Mouse (Mus musculus) intestine, postnatal 0 days (tissue): ENCODE data around the gene Olig1. TPM values are rescaled to one million over a fixed set of nuclear protein-coding genes. Genes with fewer than 3 reads are reported as not detected.

Source experiments
- ATAC-seq: fragments of 200-750 bp; cut with Nextera tagmentation; 2 replicates; pipeline ENCODE4 v1.8.0; 2017; ENCODE audit warnings: mild to moderate bottlenecking, moderate TSS enrichment, moderate library complexity
- H3K27ac ChIP-seq: fragments of 300-500 bp; sonication (generic); 2 replicates; pipeline ENCODE4 v1.5.1; 2014; ENCODE audit warnings: mild to moderate bottlenecking, low read depth, low read length, moderate library complexity
- H3K27me3 ChIP-seq: fragments of 300-500 bp; sonication (generic); replicated peaks from 2 replicates; pipeline ENCODE4 v1.6.1; 2014; ENCODE audit warnings: low read length, mixed read lengths; ENCODE audit not compliant: control insufficient read depth, insufficient read depth
- H3K36me3 ChIP-seq: fragments of 300-500 bp; sonication (generic); 2 replicates; pipeline ENCODE4 v1.6.1; 2014; ENCODE audit warnings: mild to moderate bottlenecking, moderate library complexity; ENCODE audit not compliant: control insufficient read depth, insufficient read depth
- H3K4me1 ChIP-seq: fragments of 300-500 bp; sonication (generic); replicated peaks from 2 replicates; pipeline ENCODE4 v1.6.1; 2014; ENCODE audit warnings: antibody characterized with exemption, low read length, mixed read lengths; ENCODE audit not compliant: control insufficient read depth, insufficient read depth
- H3K4me2 ChIP-seq: fragments of 300-500 bp; sonication (generic); replicated peaks from 2 replicates; pipeline ENCODE4 v1.6.1; 2014; ENCODE audit warnings: low read depth, mild to moderate bottlenecking, moderate library complexity
- H3K4me3 ChIP-seq: fragments of 300-500 bp; sonication (generic); 2 replicates; pipeline ENCODE4 v1.5.1; 2014; ENCODE audit warnings: low read depth, low read length
- H3K9ac ChIP-seq: fragments of 300-500 bp; sonication (generic); 2 replicates; pipeline ENCODE4 v1.6.1; 2014; ENCODE audit warnings: mild to moderate bottlenecking, low read depth, low read length
- H3K9me3 ChIP-seq: fragments of 300-500 bp; sonication (generic); 2 replicates; pipeline ENCODE4 v1.6.1; 2016; ENCODE audit warnings: mixed run types; ENCODE audit not compliant: control insufficient read depth
- CTCF ChIP-seq: sonication (generic); IDR thresholded peaks from 2 replicates; pipeline ENCODE4 v1.5.1; 2016; ENCODE audit warnings: low read depth, mild to moderate bottlenecking, control low read depth, antibody characterized with exemption, moderate library complexity
- WGBS: fragments of 180-500 bp; shearing (Covaris S2); extraction: QIAGEN DNeasy Blood & Tissue Kit; methylation state at CpG from one replicate; pipeline ENCODE4 v1.1.7; 2014; 5-methylcytosine and 5-hydroxymethylcytosine counted together
- polyA plus RNA-seq: library from polyadenylated mRNA; unstranded; fragments of >200 nt; fragmentation: Nextera tagmentation; extraction: Ambion mirVana; gene quantifications from 2 replicates; pipeline ENCODE4 v1.2.1, GENCODE M21; 2015

The Olig1 gene
- polyA plus RNA-seq, 1 experiment from 2014 or later, result not detected

- H3K9me3 ChIP-seq, result no peaks in the 10 kb centered on the region
- ATAC-seq, result no peak
- H3K27me3 ChIP-seq, result no peaks in the 10 kb centered on the region
- TF ChIP-seq CTCF, result no peak
- 80% methylated on average over 7 of the region's 7 CpGs for WGBS
- no peak overlapping the region for H3K4me3 ChIP-seq
- no peak overlapping the region for H3K27ac ChIP-seq
- no peaks in the 10 kb centered on the region for H3K4me1 ChIP-seq
- no peak overlapping the region for H3K4me2 ChIP-seq
- H3K36me3 ChIP-seq, result no peaks in the 10 kb centered on the region
- no peak overlapping the region for H3K9ac ChIP-seq
These were observed 22.5 kb downstream of the Olig1 start for GRCm38 (mm10) chr16:91292080-91292479.

- no peak for TF ChIP-seq CTCF
- Histone ChIP-seq H3K4me1 (no peaks in the 10 kb centered on the region), H3K4me2 (no peak overlapping the region), H3K27me3 (no peaks in the 10 kb centered on the region), H3K27ac (no peak overlapping the region), H3K9ac (no peak overlapping the region), H3K4me3 (no peak overlapping the region), H3K36me3 (no peaks in the 10 kb centered on the region), H3K9me3 (no peaks in the 10 kb centered on the region)
- WGBS, result 83% methylated on average over 11 of the region's 11 CpGs
- no peak for ATAC-seq
These were observed 23.3 kb downstream of the Olig1 start for GRCm38 (mm10) chr16:91292719-91293333.

DNA sequence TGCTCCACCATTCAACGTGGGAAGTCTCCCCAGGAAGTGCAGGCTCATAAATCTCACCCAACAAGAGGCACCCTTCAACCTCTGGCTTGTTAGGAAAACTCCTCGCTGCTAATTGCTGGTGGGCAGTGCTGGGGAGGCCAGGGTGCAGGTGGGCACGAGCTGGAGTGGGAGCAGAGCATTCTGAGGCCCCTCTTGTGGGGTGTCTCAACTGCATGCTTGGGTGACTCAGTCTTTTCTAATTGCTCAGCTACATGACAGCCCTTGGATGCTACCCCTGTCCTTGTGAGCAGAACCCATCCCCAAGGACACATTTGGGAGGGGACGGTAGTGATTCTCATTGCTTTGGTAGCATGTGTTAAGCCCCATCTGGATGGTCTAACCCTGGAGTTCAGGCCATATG lies 28.2 kb downstream of the Olig1 start:
- Histone ChIP-seq H3K9me3 (no peaks in the 10 kb centered on the region), H3K4me3 (no peak overlapping the region), H3K27ac (no peak overlapping the region), H3K4me2 (no peak overlapping the region), H3K36me3 (no peaks in the 10 kb centered on the region), H3K27me3 (no peaks in the 10 kb centered on the region), H3K9ac (no peak overlapping the region), H3K4me1 (no peaks in the 10 kb centered on the region)
- WGBS, result 23% methylated on average over 4 of the region's 4 CpGs
- no peak for TF ChIP-seq CTCF
- ATAC-seq, result no peak

DNA sequence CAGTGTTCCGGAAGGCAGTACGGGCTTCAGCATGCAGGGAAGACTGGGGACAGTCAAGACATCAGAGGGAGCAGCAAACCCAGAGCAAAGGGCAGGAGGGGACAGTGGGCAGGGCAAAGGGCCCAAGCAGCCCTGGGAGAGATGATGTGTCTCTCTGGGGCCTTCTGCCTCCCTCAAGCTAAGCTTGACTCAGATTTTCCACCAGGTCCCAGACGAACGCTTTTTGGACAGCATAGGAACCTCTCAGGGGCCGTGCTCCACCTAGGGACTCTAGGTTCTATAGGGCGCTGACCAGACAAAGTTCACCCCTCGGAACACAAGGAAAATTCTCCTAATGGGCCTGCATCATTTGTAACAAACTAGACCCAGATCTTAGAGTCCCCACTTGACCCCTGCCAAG lies 29.8 kb downstream of the Olig1 start:
- no peak for ATAC-seq
- 88% methylated on average over 7 of the region's 7 CpGs for WGBS
- no peak overlapping the region for H3K4me2 ChIP-seq
- H3K27ac ChIP-seq, result no peak overlapping the region
- no peak for TF ChIP-seq CTCF
- no peak overlapping the region for H3K4me3 ChIP-seq
- H3K27me3 ChIP-seq, result peaks cover 5% of the 10 kb centered on the region; the same call in 1 of the 2 replicates
- no peaks in the 10 kb centered on the region for H3K9me3 ChIP-seq
- H3K36me3 ChIP-seq, result no peaks in the 10 kb centered on the region
- no peaks in the 10 kb centered on the region for H3K4me1 ChIP-seq
- no peak overlapping the region for H3K9ac ChIP-seq

DNA sequence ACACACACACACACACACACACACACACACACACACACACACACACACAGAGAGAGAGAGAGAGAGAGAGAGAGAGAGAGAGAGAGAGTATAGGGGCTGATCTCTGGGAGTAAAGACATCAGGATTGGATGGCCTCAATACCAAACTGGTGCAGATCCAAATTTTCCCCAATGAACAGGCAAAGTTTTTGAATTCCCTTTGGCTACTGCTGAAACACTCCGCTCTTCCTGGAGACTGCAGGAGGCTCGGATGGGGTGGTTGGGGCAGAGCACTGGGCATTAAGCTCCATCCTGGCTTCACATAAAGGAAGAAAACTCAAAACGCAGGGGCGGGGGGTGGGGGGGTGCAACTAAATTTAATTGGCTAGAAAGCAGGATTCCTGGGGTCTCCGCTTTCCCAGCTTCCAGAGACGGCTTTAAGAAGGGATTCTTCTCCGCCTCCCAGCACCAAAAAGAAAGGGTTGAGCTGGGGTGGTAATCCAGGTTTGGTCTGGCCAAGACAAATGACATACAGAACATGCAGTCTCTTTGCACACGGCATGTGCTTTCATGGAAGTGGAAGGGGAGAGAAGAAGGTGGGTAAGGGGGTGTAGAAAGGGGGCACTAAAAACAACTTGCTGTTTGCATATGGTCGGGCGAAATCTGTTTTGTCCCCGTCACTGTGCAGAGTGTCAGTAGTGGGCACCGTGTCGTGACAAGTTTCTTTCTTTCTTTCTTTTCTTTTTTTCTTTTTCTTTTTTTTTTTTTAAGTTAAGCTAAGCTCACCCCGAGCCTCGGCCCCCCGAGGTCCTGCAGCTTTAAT lies 31.3 kb downstream of the Olig1 start:
- Histone ChIP-seq H3K4me3 (no peak overlapping the region), H3K27ac (no peak overlapping the region), H3K36me3 (no peaks in the 10 kb centered on the region), H3K4me1 (no peaks in the 10 kb centered on the region), H3K27me3 (peaks cover 5% of the 10 kb centered on the region; the same call in 1 of the 2 replicates), H3K4me2 (no peak overlapping the region), H3K9ac (no peak overlapping the region), H3K9me3 (no peaks in the 10 kb centered on the region)
- ATAC-seq, result no peak
- WGBS, result 51% methylated on average over 16 of the region's 16 CpGs
- no peak for TF ChIP-seq CTCF

- no peaks in the 10 kb centered on the region for H3K4me1 ChIP-seq
- ATAC-seq, result no peak
- H3K9ac ChIP-seq, result no peak overlapping the region
- no peak overlapping the region for H3K4me3 ChIP-seq
- no peak overlapping the region for H3K27ac ChIP-seq
- H3K4me2 ChIP-seq, result no peak overlapping the region
- H3K27me3 ChIP-seq, result peaks cover 5% of the 10 kb centered on the region; the same call in 1 of the 2 replicates
- H3K36me3 ChIP-seq, result no peaks in the 10 kb centered on the region
- no peak for TF ChIP-seq CTCF
- H3K9me3 ChIP-seq, result no peaks in the 10 kb centered on the region
- WGBS, result 65% methylated on average over 18 of the region's 18 CpGs
These were observed 31.9 kb downstream of the Olig1 start for GRCm38 (mm10) chr16:91301454-91301853.
